Mouse (Mus musculus) hindbrain, embryonic 13.5 days (tissue): ENCODE measurements around the gene Gatd1. TPM values are rescaled to one million over a fixed set of nuclear protein-coding genes. Genes with fewer than 3 reads are reported as not detected.
A peak's percentile ranks its signal among the peaks of the same experiment; 100 is the strongest.

Experiments
- ATAC-seq: fragments of 200-750 bp; cut with Nextera tagmentation; 2 replicates; pipeline ENCODE4 v1.8.0; 2017; ENCODE audit warnings: moderate TSS enrichment; ENCODE audit not compliant: low FRiP score
- H3K27ac ChIP-seq: fragments of 300-500 bp; sonication (generic); 2 replicates; pipeline ENCODE4 v1.5.1; 2015; ENCODE audit warnings: inconsistent platforms, mild to moderate bottlenecking, moderate library complexity
- H3K27me3 ChIP-seq: fragments of 300-500 bp; sonication (generic); 2 replicates; pipeline ENCODE4 v1.6.1; 2015; ENCODE audit warnings: mild to moderate bottlenecking, inconsistent platforms
- H3K36me3 ChIP-seq: fragments of 300-500 bp; sonication (generic); 2 replicates; pipeline ENCODE4 v1.6.1; 2015; ENCODE audit warnings: mild to moderate bottlenecking, inconsistent platforms
- H3K4me1 ChIP-seq: fragments of 300-500 bp; sonication (generic); replicated peaks from 2 replicates; pipeline ENCODE4 v1.6.1; 2015; ENCODE audit warnings: inconsistent platforms
- H3K4me2 ChIP-seq: fragments of 300-500 bp; sonication (generic); 2 replicates; pipeline ENCODE4 v1.6.1; 2015; ENCODE audit warnings: inconsistent platforms, mild to moderate bottlenecking, moderate library complexity
- H3K4me3 ChIP-seq: fragments of 300-500 bp; sonication (generic); 2 replicates; pipeline ENCODE4 v1.5.1; 2015; ENCODE audit warnings: mild to moderate bottlenecking, inconsistent platforms
- H3K9ac ChIP-seq: fragments of 300-500 bp; sonication (generic); 2 replicates; pipeline ENCODE4 v1.6.1; 2015; ENCODE audit warnings: mild to moderate bottlenecking, inconsistent platforms
- H3K9me3 ChIP-seq: fragments of 300-500 bp; sonication (generic); 2 replicates; pipeline ENCODE4 v1.6.1; 2016; ENCODE audit warnings: inconsistent platforms
- WGBS: fragments of 180-500 bp; shearing (Covaris S2); methylation state at CpG from one replicate; pipeline ENCODE4 v1.1.7; 2015; 5-methylcytosine and 5-hydroxymethylcytosine counted together
- polyA plus RNA-seq: library from polyadenylated mRNA; unstranded; fragments of >200 nt; fragmentation: Nextera tagmentation; extraction: Ambion mirVana; gene quantifications from 2 replicates; pipeline ENCODE4 v1.2.1, GENCODE M21; 2015

The Gatd1 gene
- polyA plus RNA-seq, 1 experiment from 2014 or later, result 57.4 TPM

- WGBS, result 94% methylated on average over 10 of the region's 10 CpGs
- H3K9me3 ChIP-seq, result no peaks in the 10 kb centered on the region
- H3K27ac ChIP-seq, result no peak overlapping the region
- no peak for ATAC-seq
- H3K4me2 ChIP-seq, result no peak overlapping the region
- H3K4me1 ChIP-seq, result peaks cover 57% of the 10 kb centered on the region
- peaks cover 6% of the 10 kb centered on the region; the same call in 1 of the 2 replicates for H3K36me3 ChIP-seq
- H3K27me3 ChIP-seq, result no peaks in the 10 kb centered on the region
- no peak overlapping the region; the same call in 1 of the 2 replicates for H3K9ac ChIP-seq
- H3K4me3 ChIP-seq, result no peak overlapping the region
These were observed 25.3 kb upstream of the Gatd1 start for GRCm38 (mm10) chr7:141439140-141439679.

- ATAC-seq, result no peak
- H3K4me3 ChIP-seq, result 0 out of 2 replicates have a peak overlapping the region, but pooled peaks have one; percentile 64
- 93% methylated on average over 12 of the region's 12 CpGs for WGBS
- H3K4me1 ChIP-seq, result peaks cover 57% of the 10 kb centered on the region
- peak overlapping the region; percentile 77; the same call in 1 of the 2 replicates for H3K4me2 ChIP-seq
- peak overlapping the region; percentile 85; the same call in 1 of the 2 replicates for H3K9ac ChIP-seq
- H3K27me3 ChIP-seq, result no peaks in the 10 kb centered on the region
- H3K9me3 ChIP-seq, result no peaks in the 10 kb centered on the region
- peak overlapping the region; percentile 86; the same call in 1 of the 2 replicates for H3K27ac ChIP-seq
- peaks cover 11% of the 10 kb centered on the region for H3K36me3 ChIP-seq
These were observed 24.4 kb upstream of the Gatd1 start for GRCm38 (mm10) chr7:141438201-141438968.

GRCm38 (mm10) chr7:141437178-141438120 is 23.5 kb upstream of the Gatd1 start, which contains the start of gene Slc25a22:
Slc25a22 (minus strand) TSS chr7:141437892.
- Histone ChIP-seq H3K4me2 (peak within 1 kb of the TSS; percentile 77), H3K9me3 (no peaks in the 10 kb centered on the region), H3K4me3 (peak within 1 kb of the TSS; percentile 64), H3K27me3 (no peaks in the 10 kb centered on the region), H3K9ac (peak within 1 kb of the TSS; percentile 85), H3K27ac (peak within 1 kb of the TSS; percentile 86), H3K4me1 (peaks cover 57% of the 10 kb centered on the region), H3K36me3 (peaks cover 20% of the 10 kb centered on the region)
- 6% methylated on average over 50 of the region's 53 CpGs for WGBS
- ATAC-seq, result peak; percentile 76

GRCm38 (mm10) chr7:141436523-141436892 is 22.6 kb upstream of the Gatd1 start:
- H3K9ac ChIP-seq, result peak overlapping the region; percentile 85
- peak overlapping the region; percentile 40; the same call in 1 of the 2 replicates for H3K27ac ChIP-seq
- peak overlapping the region; percentile 77 for H3K4me2 ChIP-seq
- H3K9me3 ChIP-seq, result no peaks in the 10 kb centered on the region
- H3K4me3 ChIP-seq, result peak overlapping the region; percentile 64
- peaks cover 29% of the 10 kb centered on the region for H3K36me3 ChIP-seq
- no peaks in the 10 kb centered on the region for H3K27me3 ChIP-seq
- H3K4me1 ChIP-seq, result peaks cover 60% of the 10 kb centered on the region
- no peak for ATAC-seq
- 46% methylated on average over 2 of the region's 2 CpGs for WGBS

GRCm38 (mm10) chr7:141435856-141436522 is 22.1 kb upstream of the Gatd1 start:
- H3K9ac ChIP-seq, result peak overlapping the region; percentile 85; the same call in 1 of the 2 replicates
- ATAC-seq, result no peak
- H3K4me1 ChIP-seq, result peaks cover 60% of the 10 kb centered on the region
- 68% methylated on average over 9 of the region's 9 CpGs for WGBS
- peak overlapping the region; percentile 82 for H3K27ac ChIP-seq
- no peaks in the 10 kb centered on the region for H3K27me3 ChIP-seq
- peak overlapping the region; percentile 64 for H3K4me3 ChIP-seq
- H3K4me2 ChIP-seq, result peak overlapping the region; percentile 77
- peaks cover 35% of the 10 kb centered on the region for H3K36me3 ChIP-seq
- H3K9me3 ChIP-seq, result no peaks in the 10 kb centered on the region

GRCm38 (mm10) chr7:141435129-141435855 is 21.4 kb upstream of the Gatd1 start:
- H3K9me3 ChIP-seq, result no peaks in the 10 kb centered on the region
- peak overlapping the region; percentile 82 for H3K27ac ChIP-seq
- H3K4me2 ChIP-seq, result peak overlapping the region; percentile 77
- H3K4me1 ChIP-seq, result peaks cover 61% of the 10 kb centered on the region
- H3K9ac ChIP-seq, result peak overlapping the region; percentile 83
- 5% methylated on average over 17 of the region's 17 CpGs for WGBS
- H3K4me3 ChIP-seq, result peak overlapping the region; percentile 64
- ATAC-seq, result no peak
- peaks cover 42% of the 10 kb centered on the region for H3K36me3 ChIP-seq
- H3K27me3 ChIP-seq, result no peaks in the 10 kb centered on the region

GRCm38 (mm10) chr7:141434464-141434863 is 20.5 kb upstream of the Gatd1 start:
- Histone ChIP-seq H3K4me1 (peaks cover 69% of the 10 kb centered on the region), H3K9me3 (no peaks in the 10 kb centered on the region), H3K27me3 (no peaks in the 10 kb centered on the region), H3K27ac (peak overlapping the region; percentile 82), H3K4me2 (peak overlapping the region; percentile 77), H3K4me3 (peak overlapping the region; percentile 64), H3K36me3 (peaks cover 44% of the 10 kb centered on the region), H3K9ac (peak overlapping the region; percentile 83)
- ATAC-seq, result no peak
- WGBS, result 10% methylated on average over 8 of the region's 8 CpGs

GRCm38 (mm10) chr7:141433517-141434400 is 19.8 kb upstream of the Gatd1 start:
- Histone ChIP-seq H3K9me3 (no peaks in the 10 kb centered on the region), H3K27ac (peak overlapping the region; percentile 82), H3K9ac (peak overlapping the region; percentile 83), H3K4me1 (peaks cover 76% of the 10 kb centered on the region), H3K4me3 (peak overlapping the region; percentile 64), H3K4me2 (peak overlapping the region; percentile 77), H3K27me3 (no peaks in the 10 kb centered on the region), H3K36me3 (peaks cover 38% of the 10 kb centered on the region)
- WGBS, result 73% methylated on average over 15 of the region's 15 CpGs
- no peak for ATAC-seq

GRCm38 (mm10) chr7:141432741-141433516 is 19.0 kb upstream of the Gatd1 start:
- Histone ChIP-seq H3K4me1 (peaks cover 82% of the 10 kb centered on the region), H3K4me2 (peak overlapping the region; percentile 77; the same call in 1 of the 2 replicates), H3K27me3 (no peaks in the 10 kb centered on the region), H3K36me3 (peaks cover 38% of the 10 kb centered on the region), H3K27ac (0 out of 2 replicates have a peak overlapping the region, but pooled peaks have one; percentile 1), H3K9me3 (no peaks in the 10 kb centered on the region), H3K4me3 (0 out of 2 replicates have a peak overlapping the region, but pooled peaks have one; percentile 64), H3K9ac (peak overlapping the region; percentile 83)
- WGBS, result 85% methylated on average over 6 of the region's 6 CpGs
- ATAC-seq, result no peak

GRCm38 (mm10) chr7:141432186-141432611 is 18.3 kb upstream of the Gatd1 start:
- Histone ChIP-seq H3K36me3 (peaks cover 43% of the 10 kb centered on the region), H3K4me3 (no peak overlapping the region), H3K9me3 (no peaks in the 10 kb centered on the region), H3K27me3 (no peaks in the 10 kb centered on the region), H3K9ac (no peak overlapping the region), H3K4me2 (no peak overlapping the region), H3K27ac (no peak overlapping the region), H3K4me1 (peaks cover 78% of the 10 kb centered on the region)
- no peak for ATAC-seq
- WGBS, result 84% methylated on average over 8 of the region's 8 CpGs
